Mouse (Mus musculus) stomach, embryonic 16.5 days (tissue): Measurements from ENCODE around the gene Cdc5l. TPM values are rescaled to one million over a fixed set of nuclear protein-coding genes. Genes with fewer than 3 reads are reported as not detected.

Experiments used
- ATAC-seq: fragments of 200-750 bp; cut with Nextera tagmentation; 2 replicates; pipeline ENCODE4 v1.8.0; 2017; ENCODE audit warnings: moderate number of reproducible peaks, moderate TSS enrichment; ENCODE audit not compliant: insufficient read depth, low FRiP score
- H3K27ac ChIP-seq: fragments of 300-500 bp; sonication (generic); 2 replicates; pipeline ENCODE4 v1.5.1; 2014; ENCODE audit warnings: low read length
- H3K27me3 ChIP-seq: fragments of 300-500 bp; sonication (generic); 2 replicates; pipeline ENCODE4 v1.6.1; 2014; ENCODE audit warnings: low read length, control low read depth, mixed read lengths; ENCODE audit not compliant: control insufficient read depth, insufficient read depth
- H3K36me3 ChIP-seq: fragments of 300-500 bp; sonication (generic); 2 replicates; pipeline ENCODE4 v1.6.1; 2014; ENCODE audit warnings: low read length; ENCODE audit not compliant: control insufficient read depth, insufficient read depth
- H3K4me1 ChIP-seq: fragments of 300-500 bp; sonication (generic); 2 replicates; pipeline ENCODE4 v1.6.1; 2014; ENCODE audit warnings: low read length, control low read depth, mixed read lengths; ENCODE audit not compliant: control insufficient read depth, insufficient read depth
- H3K4me2 ChIP-seq: fragments of 300-500 bp; sonication (generic); 2 replicates; pipeline ENCODE4 v1.6.1; 2014; ENCODE audit warnings: low read depth, low read length, mixed read lengths
- H3K4me3 ChIP-seq: fragments of 300-500 bp; sonication (generic); replicated peaks from 2 replicates; pipeline ENCODE4 v1.5.1; 2014; ENCODE audit warnings: mild to moderate bottlenecking, low read length
- H3K9ac ChIP-seq: fragments of 300-500 bp; sonication (generic); 2 replicates; pipeline ENCODE4 v1.6.1; 2014; ENCODE audit warnings: low read length
- H3K9me3 ChIP-seq: fragments of 300-500 bp; sonication (generic); replicated peaks from 2 replicates; pipeline ENCODE4 v1.6.1; 2016; ENCODE audit warnings: low read length, control low read depth; ENCODE audit not compliant: control insufficient read depth
- WGBS: fragments of 180-500 bp; shearing (Covaris S2); extraction: QIAGEN DNeasy Blood & Tissue Kit; methylation state at CpG from one replicate; pipeline ENCODE4 v1.1.7; 2014; 5-methylcytosine and 5-hydroxymethylcytosine counted together
- polyA plus RNA-seq: library from polyadenylated mRNA; unstranded; fragments of >200 nt; fragmentation: Nextera tagmentation; extraction: Ambion mirVana; gene quantifications from 2 replicates; pipeline ENCODE4 v1.2.1, GENCODE M21; 2015

Gene Cdc5l
- polyA plus RNA-seq, 1 experiment from 2014 or later, result 54.2 TPM

GRCm38 (mm10) chr17:45394612-45395011 is 38.9 kb downstream of the Cdc5l start:
- Histone ChIP-seq H3K27me3 (no peaks in the 10 kb centered on the region), H3K27ac (no peak overlapping the region), H3K4me2 (no peak overlapping the region), H3K4me1 (0 out of 2 replicates have a peak, but pooled peaks cover 3% of the 10 kb centered on the region), H3K4me3 (no peak overlapping the region), H3K9me3 (no peaks in the 10 kb centered on the region), H3K36me3 (peaks cover 4% of the 10 kb centered on the region; the same call in 1 of the 2 replicates), H3K9ac (no peak overlapping the region)
- ATAC-seq, result no peak
- 60% methylated on average over 9 of the region's 9 CpGs for WGBS

GRCm38 (mm10) chr17:45393765-45394164 is 39.8 kb downstream of the Cdc5l start:
- H3K4me3 ChIP-seq, result no peak overlapping the region
- H3K4me1 ChIP-seq, result 0 out of 2 replicates have a peak, but pooled peaks cover 3% of the 10 kb centered on the region
- ATAC-seq, result no peak
- H3K36me3 ChIP-seq, result peaks cover 4% of the 10 kb centered on the region; the same call in 1 of the 2 replicates
- no peak overlapping the region for H3K4me2 ChIP-seq
- no peaks in the 10 kb centered on the region for H3K9me3 ChIP-seq
- H3K9ac ChIP-seq, result no peak overlapping the region
- WGBS, result 72% methylated on average over 3 of the region's 3 CpGs
- H3K27me3 ChIP-seq, result no peaks in the 10 kb centered on the region
- no peak overlapping the region for H3K27ac ChIP-seq

DNA sequence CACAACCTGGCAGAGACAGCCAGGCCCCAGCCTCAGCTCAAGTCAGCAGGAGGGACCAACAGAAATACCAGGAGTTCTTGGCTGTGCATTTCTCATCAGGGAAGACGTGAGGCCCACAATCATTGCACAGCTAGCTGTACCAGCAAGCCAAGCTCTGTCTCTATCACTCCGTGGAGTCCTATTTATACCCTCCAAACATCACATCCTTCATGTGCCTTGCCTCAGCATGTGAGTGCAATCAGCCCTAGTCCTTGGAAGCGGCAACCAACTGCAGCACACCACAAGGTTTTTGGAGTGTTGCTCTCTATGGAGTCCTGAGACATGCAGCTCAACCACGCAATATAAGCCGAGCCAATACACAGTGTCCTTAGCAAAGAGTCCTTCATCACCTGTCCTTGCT is 43.6 kb downstream of the Cdc5l start:
- WGBS, result 92% methylated on average over 5 of the region's 5 CpGs
- no peaks in the 10 kb centered on the region for H3K4me1 ChIP-seq
- H3K27ac ChIP-seq, result no peak overlapping the region
- no peak for ATAC-seq
- H3K4me3 ChIP-seq, result no peak overlapping the region
- H3K9me3 ChIP-seq, result no peaks in the 10 kb centered on the region
- no peaks in the 10 kb centered on the region for H3K27me3 ChIP-seq
- H3K36me3 ChIP-seq, result peaks cover 4% of the 10 kb centered on the region; the same call in 1 of the 2 replicates
- H3K4me2 ChIP-seq, result no peak overlapping the region
- H3K9ac ChIP-seq, result no peak overlapping the region

- H3K4me2 ChIP-seq, result no peak overlapping the region
- no peak overlapping the region for H3K4me3 ChIP-seq
- H3K27ac ChIP-seq, result no peak overlapping the region
- 82% methylated on average over 7 of the region's 7 CpGs for WGBS
- ATAC-seq, result no peak
- H3K9me3 ChIP-seq, result no peaks in the 10 kb centered on the region
- no peaks in the 10 kb centered on the region for H3K36me3 ChIP-seq
- H3K27me3 ChIP-seq, result no peaks in the 10 kb centered on the region
- H3K4me1 ChIP-seq, result no peaks in the 10 kb centered on the region
- H3K9ac ChIP-seq, result no peak overlapping the region
These were observed 46.6 kb downstream of the Cdc5l start for GRCm38 (mm10) chr17:45386986-45387385.

DNA sequence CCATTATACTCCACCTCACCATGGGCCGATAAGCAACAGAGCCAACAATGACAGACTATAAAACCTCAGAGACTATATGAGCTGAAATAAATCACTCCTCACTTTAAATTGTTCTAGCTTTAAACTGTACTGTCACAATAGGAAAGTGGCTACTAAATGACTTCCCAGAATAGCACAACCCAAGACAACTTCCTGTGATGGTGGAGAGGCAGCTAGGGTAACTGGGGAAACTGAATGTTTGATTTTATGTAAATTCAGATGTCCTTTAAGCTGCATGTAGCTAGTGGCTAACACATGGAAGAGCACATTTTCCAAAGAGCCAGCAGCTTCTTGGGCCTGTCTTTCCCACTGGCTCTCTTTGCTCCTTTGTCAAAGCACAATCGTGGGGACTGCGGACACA is 50.2 kb downstream of the Cdc5l start:
- no peak overlapping the region for H3K9ac ChIP-seq
- no peak overlapping the region for H3K4me2 ChIP-seq
- no peaks in the 10 kb centered on the region for H3K36me3 ChIP-seq
- no peaks in the 10 kb centered on the region for H3K27me3 ChIP-seq
- no peak overlapping the region for H3K27ac ChIP-seq
- no peaks in the 10 kb centered on the region for H3K9me3 ChIP-seq
- H3K4me3 ChIP-seq, result no peak overlapping the region
- H3K4me1 ChIP-seq, result no peaks in the 10 kb centered on the region
- ATAC-seq, result no peak
- 76% methylated on average over 3 of the region's 3 CpGs for WGBS

DNA sequence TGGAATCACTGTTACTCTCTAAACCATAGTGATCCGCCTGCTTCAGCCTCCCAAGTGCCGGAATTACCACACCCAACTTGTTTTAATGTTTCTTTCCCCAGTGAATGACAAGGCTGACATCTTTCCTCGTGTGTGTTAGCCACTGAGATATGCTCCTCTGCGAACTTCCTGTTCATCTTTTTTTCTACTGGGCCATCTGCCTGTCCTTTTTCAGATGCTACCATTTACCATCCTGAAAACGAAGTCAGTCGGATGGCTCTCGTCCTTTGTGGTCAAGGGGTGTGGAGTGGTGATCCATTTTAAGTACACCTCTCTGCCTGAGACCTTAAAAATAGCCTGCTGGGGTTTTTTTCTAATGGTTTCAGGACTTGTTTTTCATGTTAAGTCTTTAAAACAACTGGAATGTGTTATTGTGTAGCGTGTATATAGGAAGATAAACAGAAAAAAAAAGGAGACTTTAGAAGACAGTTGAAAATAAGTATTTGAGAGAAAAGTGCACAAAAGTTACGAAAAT is 54.2 kb downstream of the Cdc5l start:
- Histone ChIP-seq H3K4me3 (no peak overlapping the region), H3K4me2 (no peak overlapping the region), H3K27ac (no peak overlapping the region), H3K27me3 (no peaks in the 10 kb centered on the region), H3K4me1 (no peaks in the 10 kb centered on the region), H3K9ac (no peak overlapping the region), H3K9me3 (no peaks in the 10 kb centered on the region), H3K36me3 (no peaks in the 10 kb centered on the region)
- 80% methylated on average over 9 of the region's 9 CpGs for WGBS
- ATAC-seq, result no peak

DNA sequence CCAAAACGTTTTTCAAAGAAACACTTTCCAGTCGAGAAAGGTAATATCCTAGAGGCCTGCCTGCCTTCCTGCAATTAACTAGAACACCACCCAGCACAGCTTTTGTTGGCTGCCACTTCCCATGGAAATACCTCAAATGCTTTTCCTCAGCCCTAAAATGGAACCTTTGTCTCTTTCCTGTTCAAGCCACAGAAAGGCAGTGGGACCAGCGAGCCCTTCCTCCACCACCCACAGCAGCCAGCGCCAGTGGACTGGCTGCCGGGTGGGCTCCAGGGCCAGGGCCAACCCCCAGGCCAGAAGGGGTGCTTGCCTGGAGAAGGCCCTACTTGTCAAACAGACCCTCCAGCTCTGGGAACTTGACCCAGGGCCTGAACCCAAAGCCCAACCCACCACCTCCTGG is 56.2 kb downstream of the Cdc5l start:
- no peaks in the 10 kb centered on the region for H3K27me3 ChIP-seq
- H3K4me3 ChIP-seq, result no peak overlapping the region
- no peak overlapping the region for H3K27ac ChIP-seq
- no peak for ATAC-seq
- H3K9ac ChIP-seq, result no peak overlapping the region
- 43% methylated on average over 5 of the region's 5 CpGs for WGBS
- no peaks in the 10 kb centered on the region for H3K36me3 ChIP-seq
- no peaks in the 10 kb centered on the region for H3K9me3 ChIP-seq
- H3K4me2 ChIP-seq, result no peak overlapping the region
- peaks cover 3% of the 10 kb centered on the region; the same call in 1 of the 2 replicates for H3K4me1 ChIP-seq

GRCm38 (mm10) chr17:45373987-45374608 is 59.4 kb downstream of the Cdc5l start:
- ATAC-seq, result peak; percentile 58; the same call in 1 of the 2 replicates
- Histone ChIP-seq H3K27me3 (no peaks in the 10 kb centered on the region), H3K4me1 (peaks cover 6% of the 10 kb centered on the region; the same call in 1 of the 2 replicates), H3K4me2 (peak overlapping the region; percentile 15; the same call in 1 of the 2 replicates), H3K9ac (0 out of 2 replicates have a peak overlapping the region, but pooled peaks have one; percentile 16), H3K27ac (no peak overlapping the region), H3K9me3 (no peaks in the 10 kb centered on the region), H3K4me3 (no peak overlapping the region), H3K36me3 (no peaks in the 10 kb centered on the region)
- WGBS, result 26% methylated on average over 13 of the region's 13 CpGs

DNA sequence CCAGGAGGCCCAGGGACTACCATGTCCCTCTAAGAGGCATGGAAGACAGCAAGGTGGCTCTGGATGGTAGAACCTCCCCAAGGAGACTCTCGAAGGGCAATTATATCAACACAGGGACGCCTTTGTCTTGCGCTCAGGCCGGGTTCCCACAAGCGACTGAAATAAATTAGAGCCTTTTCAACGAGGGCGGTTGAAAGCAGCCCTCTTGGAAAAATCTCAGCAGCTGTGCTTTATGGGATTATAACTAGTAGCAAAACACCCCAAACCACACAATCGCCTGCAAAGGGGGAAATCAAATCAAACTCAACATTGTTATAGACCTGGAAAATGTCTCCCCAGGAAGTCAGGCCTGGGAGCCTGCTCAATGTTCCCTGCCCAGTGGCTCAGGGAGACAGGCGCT is 62.5 kb downstream of the Cdc5l start:
- 51% methylated on average over 9 of the region's 9 CpGs for WGBS
- Histone ChIP-seq H3K36me3 (no peaks in the 10 kb centered on the region), H3K27ac (no peak overlapping the region), H3K4me1 (peaks cover 6% of the 10 kb centered on the region; the same call in 1 of the 2 replicates), H3K4me3 (no peak overlapping the region), H3K4me2 (no peak overlapping the region), H3K9ac (no peak overlapping the region), H3K9me3 (no peaks in the 10 kb centered on the region), H3K27me3 (no peaks in the 10 kb centered on the region)
- no peak for ATAC-seq
